Mouse (Mus musculus) ES-Bruce4 (cell line): Measurements from ENCODE around the gene Filip1l. TPM values are rescaled to one million over a fixed set of nuclear protein-coding genes. Genes with fewer than 3 reads are reported as not detected.

ENCODE experiments used
- H3K27ac ChIP-seq: 2 replicates; pipeline ENCODE4 v1.5.1; 2012; ENCODE audit warnings: low read length, inconsistent platforms; ENCODE audit not compliant: insufficient read depth
- H3K27me3 ChIP-seq: 2 replicates; pipeline ENCODE4 v1.6.1; 2012; ENCODE audit warnings: mild to moderate bottlenecking, low read length, inconsistent platforms; ENCODE audit not compliant: control insufficient read depth, poor library complexity, insufficient read depth, severe bottlenecking
- H3K36me3 ChIP-seq: 2 replicates; pipeline ENCODE4 v1.6.1; 2012; ENCODE audit warnings: inconsistent platforms, mild to moderate bottlenecking, low read length, moderate library complexity; ENCODE audit not compliant: control insufficient read depth, poor library complexity, insufficient read depth, severe bottlenecking
- H3K4me1 ChIP-seq: one replicate; pipeline ENCODE4 v1.8.1; 2011; ENCODE audit warnings: low read length; ENCODE audit not compliant: control insufficient read depth, insufficient read depth
- H3K4me3 ChIP-seq: 2 replicates; pipeline ENCODE4 v1.5.1; 2011; ENCODE audit warnings: low read depth, mild to moderate bottlenecking, low read length
- H3K9ac ChIP-seq: 2 replicates; pipeline ENCODE4 v1.6.1; 2012; ENCODE audit warnings: low read depth, mild to moderate bottlenecking, inconsistent platforms; ENCODE audit not compliant: poor library complexity, severe bottlenecking
- H3K9me3 ChIP-seq: replicated peaks from 2 replicates; pipeline ENCODE4 v1.6.1; 2012; ENCODE audit warnings: mild to moderate bottlenecking, low read length, inconsistent platforms; ENCODE audit not compliant: control insufficient read depth, poor library complexity, insufficient read depth, severe bottlenecking
- CTCF ChIP-seq: IDR thresholded peaks from one replicate; pipeline ENCODE4 v1.8.1; 2011; ENCODE audit warnings: low read depth, low read length
- EP300 ChIP-seq: IDR thresholded peaks from 2 replicates; pipeline ENCODE4 v1.6.1; 2011; ENCODE audit warnings: low read depth, low read length; ENCODE audit not compliant: insufficient read depth
- POLR2A ChIP-seq: IDR thresholded peaks from one replicate; pipeline ENCODE4 v1.8.1; 2011; ENCODE audit warnings: low read length; ENCODE audit not compliant: insufficient read depth
- polyA plus RNA-seq: library from polyadenylated mRNA; stranded (reverse); fragments of >200 nt; gene quantifications from 2 replicates; pipeline ENCODE4 v1.2.4, GENCODE M21; 2011; ENCODE audit warnings: low read depth; ENCODE audit not compliant: missing spikeins, insufficient read depth, insufficient read length

Gene Filip1l
- polyA plus RNA-seq, 1 experiment: 2.0 TPM

GRCm38 (mm10) chr16:57346258-57346657 is 6.6 kb upstream of the Filip1l start:
- Histone ChIP-seq H3K9ac (no peak overlapping the region), H3K4me1 (no peaks in the 10 kb centered on the region), H3K36me3 (no peaks in the 10 kb centered on the region), H3K27me3 (no peaks in the 10 kb centered on the region), H3K4me3 (no peak overlapping the region), H3K9me3 (no peaks in the 10 kb centered on the region), H3K27ac (no peak overlapping the region)
- TF ChIP-seq EP300 (no peak), POLR2A (no peak), CTCF (no peak)

- TF ChIP-seq CTCF: no peak
- no peak for TF ChIP-seq EP300
- no peak for TF ChIP-seq POLR2A
- Histone ChIP-seq H3K9me3 (no peaks in the 10 kb centered on the region), H3K9ac (no peak overlapping the region), H3K36me3 (no peaks in the 10 kb centered on the region), H3K4me1 (no peaks in the 10 kb centered on the region), H3K4me3 (no peak overlapping the region), H3K27ac (no peak overlapping the region), H3K27me3 (no peaks in the 10 kb centered on the region)
These were observed 3.9 kb upstream of the Filip1l start for GRCm38 (mm10) chr16:57349039-57349438.

GRCm38 (mm10) chr16:57349689-57350088 is 3.2 kb upstream of the Filip1l start:
- Histone ChIP-seq H3K27me3 (no peaks in the 10 kb centered on the region), H3K4me1 (no peaks in the 10 kb centered on the region), H3K4me3 (no peak overlapping the region), H3K9me3 (no peaks in the 10 kb centered on the region), H3K36me3 (no peaks in the 10 kb centered on the region), H3K9ac (no peak overlapping the region), H3K27ac (no peak overlapping the region)
- no peak for TF ChIP-seq EP300
- no peak for TF ChIP-seq CTCF

- Histone ChIP-seq H3K9ac (no peak overlapping the region), H3K36me3 (no peaks in the 10 kb centered on the region), H3K4me1 (no peaks in the 10 kb centered on the region), H3K4me3 (no peak overlapping the region), H3K9me3 (no peaks in the 10 kb centered on the region), H3K27ac (no peak overlapping the region), H3K27me3 (no peaks in the 10 kb centered on the region)
- no peak for TF ChIP-seq POLR2A
- no peak for TF ChIP-seq CTCF
- TF ChIP-seq EP300: no peak
These were observed 351 bp downstream of the Filip1l start for GRCm38 (mm10) chr16:57353166-57353721.

GRCm38 (mm10) chr16:57353932-57354331 is 1.0 kb downstream of the Filip1l start:
- Histone ChIP-seq H3K27ac (no peak overlapping the region), H3K36me3 (no peaks in the 10 kb centered on the region), H3K9ac (no peak overlapping the region), H3K4me1 (no peaks in the 10 kb centered on the region), H3K27me3 (no peaks in the 10 kb centered on the region), H3K9me3 (no peaks in the 10 kb centered on the region), H3K4me3 (no peak overlapping the region)
- TF ChIP-seq EP300 (no peak), CTCF (no peak), POLR2A (no peak)

DNA sequence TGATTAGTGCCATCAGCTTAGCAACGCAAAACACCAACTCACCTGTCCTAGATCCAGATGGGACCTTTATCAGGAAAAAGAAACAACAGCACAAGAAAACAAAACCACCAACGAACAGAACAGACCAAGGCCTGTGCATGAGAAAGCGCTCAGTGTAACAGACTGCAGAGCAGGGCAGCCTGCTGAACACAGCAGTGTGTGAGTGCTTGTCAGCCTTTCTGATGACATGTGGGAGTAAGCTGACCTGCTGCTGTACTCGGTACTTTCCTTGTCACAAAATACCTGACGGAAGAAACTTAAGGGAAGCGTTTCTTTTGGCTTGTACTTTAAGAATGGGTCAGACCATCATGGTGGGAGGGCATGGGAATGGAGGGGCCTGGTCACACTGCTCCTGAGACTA is 3.6 kb downstream of the Filip1l start:
- Histone ChIP-seq H3K27ac (no peak overlapping the region), H3K36me3 (no peaks in the 10 kb centered on the region), H3K27me3 (no peaks in the 10 kb centered on the region), H3K4me1 (no peaks in the 10 kb centered on the region), H3K9me3 (no peaks in the 10 kb centered on the region), H3K4me3 (no peak overlapping the region), H3K9ac (no peak overlapping the region)
- TF ChIP-seq CTCF (no peak), POLR2A (no peak), EP300 (no peak)

DNA sequence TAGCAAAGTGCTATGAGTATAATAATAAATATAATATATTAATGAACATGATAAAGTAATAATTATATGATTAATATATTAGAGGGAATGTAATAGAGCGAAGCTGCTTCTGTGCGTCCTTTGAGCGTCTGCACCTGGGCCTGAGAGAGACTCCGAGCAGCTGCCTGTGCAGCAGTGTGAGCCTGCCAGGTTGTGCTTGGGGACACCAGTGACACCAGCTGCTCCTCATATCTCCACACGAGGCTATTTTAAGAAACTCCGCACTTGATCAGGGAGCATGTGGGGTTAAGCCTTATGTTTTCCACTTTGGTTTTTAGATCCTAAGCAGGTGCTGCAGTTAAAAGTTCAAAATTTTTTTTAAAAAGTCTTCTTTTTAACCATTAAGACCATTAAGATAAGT is 4.1 kb downstream of the Filip1l start:
- TF ChIP-seq EP300 (no peak), CTCF (no peak), POLR2A (no peak)
- Histone ChIP-seq H3K27ac (no peak overlapping the region), H3K9me3 (no peaks in the 10 kb centered on the region), H3K36me3 (no peaks in the 10 kb centered on the region), H3K27me3 (no peaks in the 10 kb centered on the region), H3K4me3 (no peak overlapping the region), H3K4me1 (no peaks in the 10 kb centered on the region), H3K9ac (no peak overlapping the region)
